Mouse (Mus musculus): ENCODE results near the gene Mad1l1. TPM values are rescaled to one million over a fixed set of nuclear protein-coding genes. Genes with fewer than 3 reads are reported as not detected.

The Mad1l1 gene
- total RNA-seq, 2 experiments from 2014 or later: 7.0 to 7.2 TPM

GRCm38 (mm10) chr5:140221016-140221650 lies 100.2 kb downstream of the Mad1l1 start:
- peak; percentile 16 for DNase-seq (ENCODE audit: low spot score)

- DNase-seq (ENCODE audit: low spot score): no peak
Observed at GRCm38 (mm10) chr5:140219252-140219651, 102.1 kb downstream of the Mad1l1 start.

GRCm38 (mm10) chr5:140217900-140218299 lies 103.5 kb downstream of the Mad1l1 start:
- DNase-seq (ENCODE audit: low spot score): no peak

- no peak for DNase-seq (ENCODE audit: low spot score)
Observed at GRCm38 (mm10) chr5:140217083-140217482, 104.3 kb downstream of the Mad1l1 start.

- no peak for DNase-seq (ENCODE audit: low spot score)
Observed at GRCm38 (mm10) chr5:140215471-140216087, 105.8 kb downstream of the Mad1l1 start.

- no peak for DNase-seq (ENCODE audit: low spot score)
Observed at GRCm38 (mm10) chr5:140213001-140213400, 108.4 kb downstream of the Mad1l1 start.

GRCm38 (mm10) chr5:140210417-140211184 lies 110.8 kb downstream of the Mad1l1 start:
- DNase-seq (ENCODE audit: low spot score): no peak

GRCm38 (mm10) chr5:140208743-140209409 lies 112.5 kb downstream of the Mad1l1 start:
- peak; percentile 23 for DNase-seq (ENCODE audit: low spot score)

GRCm38 (mm10) chr5:140206726-140207703 lies 114.3 kb downstream of the Mad1l1 start:
- peak; percentile 25 for DNase-seq (ENCODE audit: low spot score)

GRCm38 (mm10) chr5:140205991-140206390 lies 115.4 kb downstream of the Mad1l1 start:
- no peak for DNase-seq (ENCODE audit: low spot score)

GRCm38 (mm10) chr5:140204465-140204864 lies 116.9 kb downstream of the Mad1l1 start:
- no peak for DNase-seq (ENCODE audit: low spot score)

- no peak for DNase-seq (ENCODE audit: low spot score)
Observed at GRCm38 (mm10) chr5:140204037-140204436, 117.3 kb downstream of the Mad1l1 start.

GRCm38 (mm10) chr5:140202451-140202850 lies 118.9 kb downstream of the Mad1l1 start:
- no peak for DNase-seq (ENCODE audit: low spot score)

GRCm38 (mm10) chr5:140201566-140201965 lies 119.8 kb downstream of the Mad1l1 start:
- DNase-seq (ENCODE audit: low spot score): no peak

- DNase-seq (ENCODE audit: low spot score): no peak
Observed at GRCm38 (mm10) chr5:140201109-140201508, 120.2 kb downstream of the Mad1l1 start.

- peak; percentile 80 for DNase-seq (ENCODE audit: low spot score)
Observed at GRCm38 (mm10) chr5:140197705-140198104, 123.6 kb downstream of the Mad1l1 start.

GRCm38 (mm10) chr5:140196446-140196845 lies 124.9 kb downstream of the Mad1l1 start:
- no peak for DNase-seq (ENCODE audit: low spot score)

GRCm38 (mm10) chr5:140194173-140194572 lies 127.2 kb downstream of the Mad1l1 start:
- no peak for DNase-seq (ENCODE audit: low spot score)

GRCm38 (mm10) chr5:140191539-140191938 lies 129.8 kb downstream of the Mad1l1 start:
- no peak for DNase-seq (ENCODE audit: low spot score)

- DNase-seq (ENCODE audit: low spot score): no peak
Observed at GRCm38 (mm10) chr5:140186351-140186750, 135.0 kb downstream of the Mad1l1 start.

- DNase-seq (ENCODE audit: low spot score): no peak
Observed at GRCm38 (mm10) chr5:140185757-140186156, 135.6 kb downstream of the Mad1l1 start.
